Mouse (Mus musculus): ENCODE measurements around the gene Gm17662. TPM values are rescaled to one million over a fixed set of nuclear protein-coding genes. Genes with fewer than 3 reads are reported as not detected.

The Gm17662 gene
- polyA plus RNA-seq (2017; shearing (Covaris generic)) = not detected

GRCm38 (mm10) chr4:104857029-104857428 lies at the start of gene Gm17662:
TSS of gene Gm17662 (plus strand) at chr4:104857329.

GRCm38 (mm10) chr4:104876323-104876722 lies 19.2 kb downstream of the Gm17662 start, which contains the start of gene C8a:
TSS of gene C8a (minus strand) at chr4:104876398.

Other genes with a start within 250 kb of the Gm17662 start
- not detected for gene C8b, start 91.0 kb upstream of the Gm17662 start, polyA plus RNA-seq (2017; shearing (Covaris generic))
- gene C8a, start 19.1 kb downstream of the Gm17662 start, polyA plus RNA-seq (2017; shearing (Covaris generic)) = not detected
- gene Fyb2, start 56.1 kb downstream of the Gm17662 start, polyA plus RNA-seq (2017; shearing (Covaris generic)) = not detected

All from effector memory CD4-positive, alpha-beta T cell, adult 5 months (primary cell).